Mouse (Mus musculus) left cerebral cortex, adult 18-20 months (tissue): Measurements from ENCODE around the gene Abca13. TPM values are rescaled to one million over a fixed set of nuclear protein-coding genes. Genes with fewer than 3 reads are reported as not detected.
"Not testable (repeated sequence)": the region's sequence is repeated elsewhere in the genome, so short reads cannot be mapped to it uniquely, and the experiment has no call there.

Source experiments
- DNase-seq, 2 experiments: peaks; one replicate each; pipeline ENCODE4 v3.0.0; 2021 to 2022; ENCODE audit warnings: low spot score in 2 of 2, mixed read lengths in 1 of 2
- long read RNA-seq, 2 experiments: library from polyadenylated mRNA; stranded (forward); transcript quantifications; one replicate each; pipeline ENCODE4 v2.0.0; 2021
- total RNA-seq, 2 experiments: library from RNA; stranded (reverse); gene quantifications; 2 replicates each; pipeline ENCODE4 v1.2.3; 2021

Abca13 gene
- under 1 TPM; 0.02 TPM for total RNA-seq
- long read RNA-seq, experiment 1, result 0 reads
- long read RNA-seq, experiment 2, result 0 reads

DNA sequence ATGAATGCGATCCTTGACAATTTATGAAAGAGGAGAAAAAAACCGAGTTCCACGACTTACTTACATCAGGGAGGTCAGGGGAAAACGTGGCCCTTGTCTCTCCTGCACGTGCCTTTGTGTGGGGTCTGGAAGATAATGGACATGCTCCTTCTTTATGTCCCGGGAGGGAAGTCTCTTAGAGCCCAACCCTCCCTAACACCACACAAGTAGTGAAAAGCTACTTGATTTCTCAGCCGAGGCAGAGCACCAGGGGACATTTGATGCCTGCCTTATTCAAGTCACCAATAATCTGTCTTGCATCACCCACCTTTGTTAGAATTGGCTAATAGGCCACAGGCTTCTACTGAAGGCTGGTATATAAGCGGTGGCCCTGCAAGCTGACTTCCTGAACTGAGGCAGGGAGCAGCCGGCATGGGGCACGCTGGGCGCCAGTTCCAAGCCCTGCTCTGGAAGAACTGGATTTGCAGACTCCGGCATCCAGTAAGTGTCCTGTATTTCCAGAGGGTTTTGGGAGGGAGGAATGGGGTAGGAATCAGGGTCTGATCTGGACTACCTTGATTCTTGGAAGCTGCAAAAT lies at the start of gene Abca13:
Gene Abca13 (plus strand): TSS at position 388 of the 577 bp plus-strand sequence.
- no peak for DNase-seq

GRCm38 (mm10) chr11:9145113-9145512 lies 46.6 kb upstream of the Abca13 start:
- no peak for DNase-seq

DNA sequence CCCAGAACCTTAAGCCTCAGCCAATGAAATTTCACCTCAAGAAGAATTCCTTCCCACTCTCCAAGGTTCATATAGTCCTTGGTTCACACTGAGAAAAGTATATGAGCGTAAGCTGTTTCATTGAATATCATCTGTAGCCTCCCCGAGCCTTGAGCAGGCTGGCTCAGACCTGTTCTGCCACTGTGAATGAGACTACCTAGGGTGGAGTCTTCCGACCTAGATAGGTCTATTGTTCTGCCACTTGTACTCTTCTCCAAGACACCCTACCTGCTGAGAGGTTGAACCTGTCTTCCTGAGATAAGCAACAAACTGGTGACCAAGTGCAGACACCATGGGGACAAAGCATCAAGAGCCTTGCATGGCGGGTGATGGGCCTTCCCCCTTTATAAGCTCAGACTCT lies 45.6 kb upstream of the Abca13 start:
- no peak for DNase-seq

GRCm38 (mm10) chr11:9146683-9147082 lies 45.1 kb upstream of the Abca13 start:
- no peak for DNase-seq

- no peak for DNase-seq
Measured at GRCm38 (mm10) chr11:9148206-9148605, 43.5 kb upstream of the Abca13 start.

DNA sequence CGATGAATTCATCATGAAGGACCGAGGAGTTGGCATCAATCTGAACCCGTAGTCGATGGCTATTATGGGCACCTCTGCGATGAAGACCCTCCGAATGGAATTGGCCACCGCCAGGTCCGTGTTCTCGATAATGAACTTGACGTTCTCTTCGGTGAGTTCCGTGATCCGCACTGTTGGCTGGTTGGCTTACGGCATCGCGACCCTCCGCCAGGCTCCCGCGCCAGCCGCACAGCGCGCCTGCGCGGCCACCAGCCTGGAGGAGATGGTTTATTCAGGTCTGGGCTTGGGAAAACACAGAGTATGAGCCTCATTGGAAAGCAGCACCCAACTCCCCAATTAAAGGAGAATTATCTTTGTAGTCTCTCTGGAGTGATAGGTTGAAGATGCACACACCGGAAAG lies 41.3 kb upstream of the Abca13 start:
- DNase-seq, result not testable (repeated sequence)

GRCm38 (mm10) chr11:9159953-9160352 lies 31.8 kb upstream of the Abca13 start:
- no peak for DNase-seq

- DNase-seq, result no peak
Measured at GRCm38 (mm10) chr11:9167331-9167730, 24.4 kb upstream of the Abca13 start.

- no peak for DNase-seq
Measured at GRCm38 (mm10) chr11:9181477-9181876, 10.3 kb upstream of the Abca13 start.

DNA sequence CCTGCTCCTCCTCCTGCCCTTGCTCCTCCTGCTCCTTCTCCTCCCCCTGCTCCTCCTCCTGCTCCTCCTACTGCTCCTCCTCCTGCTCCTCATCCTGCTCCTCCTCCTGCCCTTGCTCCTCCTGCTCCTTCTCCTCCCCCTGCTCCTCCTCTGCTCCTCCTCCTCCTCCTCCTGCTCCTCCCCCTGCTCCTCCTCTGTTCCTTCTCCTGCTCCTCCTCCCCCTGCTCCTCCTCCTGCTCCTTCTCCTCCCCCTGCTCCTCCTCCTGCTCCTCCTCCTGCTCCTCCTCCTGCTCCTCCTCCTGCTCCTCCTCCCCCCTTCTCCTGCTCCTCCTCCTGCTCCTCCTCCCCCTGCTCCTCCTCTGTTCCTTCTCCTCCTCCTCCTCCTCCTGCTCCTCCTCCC lies 2.3 kb upstream of the Abca13 start:
- DNase-seq, result not testable (repeated sequence)

DNA sequence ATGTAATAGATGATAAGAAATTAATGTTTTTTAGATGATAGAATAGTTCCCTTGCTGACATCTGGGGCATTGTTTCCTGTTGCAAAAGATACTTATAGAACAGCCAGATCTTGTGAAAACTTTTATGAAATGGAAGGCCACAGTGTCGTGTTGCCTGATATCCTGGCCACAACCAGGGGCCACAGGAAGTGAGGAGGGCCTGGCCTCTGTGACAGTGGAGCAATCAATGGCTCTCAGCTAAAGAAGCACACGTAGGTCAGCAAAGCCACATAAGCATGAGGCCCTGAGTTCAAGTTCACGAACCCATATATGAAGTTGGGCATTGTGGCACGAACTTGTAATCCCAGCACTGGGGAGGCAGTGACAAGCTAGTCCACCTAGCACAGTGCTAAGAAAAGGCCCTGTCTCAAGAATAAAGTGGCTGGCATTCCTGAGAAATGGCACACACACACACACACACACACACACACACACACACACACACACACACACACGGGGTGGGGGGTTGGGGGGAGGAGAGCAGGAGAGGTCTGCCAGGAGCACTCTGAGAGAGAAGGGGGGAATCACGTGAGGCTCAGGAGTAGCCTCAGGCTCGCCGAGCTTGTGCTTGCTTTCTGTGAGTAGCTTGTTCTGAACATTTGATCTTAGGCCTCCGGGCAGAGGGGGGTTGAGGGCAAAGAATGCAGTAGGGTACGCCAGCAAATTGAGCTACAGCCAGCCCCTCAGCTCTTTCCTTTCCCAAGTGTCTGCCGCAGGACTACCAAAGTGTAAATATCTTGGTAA lies 779 bp upstream of the Abca13 start:
- no peak for DNase-seq

- DNase-seq, result no peak
Measured at GRCm38 (mm10) chr11:9194861-9195260, 3.1 kb downstream of the Abca13 start.

- no peak for DNase-seq
Measured at GRCm38 (mm10) chr11:9199868-9200267, 8.1 kb downstream of the Abca13 start.

- no peak for DNase-seq
Measured at GRCm38 (mm10) chr11:9210707-9211106, 19.0 kb downstream of the Abca13 start.

DNA sequence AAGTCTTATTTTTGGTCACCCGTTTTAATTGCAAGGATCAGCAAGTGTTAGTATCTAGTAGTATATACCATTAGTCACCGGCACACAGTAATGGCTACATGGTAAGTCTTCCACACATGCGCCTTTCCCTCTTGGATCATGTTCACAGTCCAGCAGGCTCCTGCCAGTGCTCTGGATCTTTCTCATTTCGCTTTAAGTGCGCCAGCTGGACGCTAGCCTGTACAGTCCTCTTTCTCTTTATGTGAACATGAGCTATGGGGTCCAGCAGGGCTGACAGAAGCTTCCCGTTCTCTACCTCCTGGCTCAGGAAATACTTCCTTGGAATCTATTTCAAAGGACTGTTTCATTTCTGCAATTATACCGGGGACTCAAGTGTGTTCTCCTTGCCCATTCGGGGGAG lies 21.8 kb downstream of the Abca13 start:
- DNase-seq, result peak; percentile 2 to 9

DNA sequence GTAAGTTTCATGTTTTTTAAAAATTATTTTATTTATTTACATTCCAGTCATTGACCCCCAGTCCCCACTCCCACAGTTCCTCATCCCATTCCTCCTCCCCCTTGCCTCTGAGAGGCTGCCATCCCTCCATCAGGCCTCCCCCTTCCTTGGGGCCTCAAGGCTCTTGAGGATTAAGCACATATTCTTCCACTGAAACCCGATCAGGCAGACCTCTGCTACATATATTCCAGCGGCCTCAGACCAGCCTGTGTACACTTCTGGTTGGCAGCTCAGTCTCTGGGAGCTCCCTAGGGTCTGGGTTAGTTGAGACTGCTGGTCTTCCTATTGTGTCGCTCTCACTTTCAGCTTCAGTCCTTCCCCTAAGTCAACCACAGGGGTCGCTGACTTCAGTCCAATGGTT lies 24.5 kb downstream of the Abca13 start:
- no peak for DNase-seq

GRCm38 (mm10) chr11:9220501-9220900 lies 28.8 kb downstream of the Abca13 start:
- no peak for DNase-seq

DNA sequence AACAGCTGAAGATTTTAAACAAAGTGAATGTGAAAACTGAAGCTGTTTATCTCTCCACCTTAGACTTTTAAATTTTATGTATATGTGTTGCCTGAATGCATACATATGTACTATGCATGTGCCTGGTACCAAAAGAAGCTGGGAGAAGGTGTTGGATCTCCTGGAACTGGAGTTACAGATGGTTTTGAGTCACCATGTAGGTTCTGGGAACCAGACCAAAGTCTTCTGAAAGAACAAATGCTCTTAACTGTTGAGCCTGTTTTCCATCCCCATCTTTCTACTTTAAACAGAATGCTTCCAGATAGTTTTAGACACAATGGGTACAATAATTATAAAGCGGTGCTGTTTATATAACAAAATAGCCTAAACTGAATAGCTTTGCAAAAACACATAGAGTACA lies 29.9 kb downstream of the Abca13 start:
- DNase-seq, result peak; percentile 5 to 27

DNA sequence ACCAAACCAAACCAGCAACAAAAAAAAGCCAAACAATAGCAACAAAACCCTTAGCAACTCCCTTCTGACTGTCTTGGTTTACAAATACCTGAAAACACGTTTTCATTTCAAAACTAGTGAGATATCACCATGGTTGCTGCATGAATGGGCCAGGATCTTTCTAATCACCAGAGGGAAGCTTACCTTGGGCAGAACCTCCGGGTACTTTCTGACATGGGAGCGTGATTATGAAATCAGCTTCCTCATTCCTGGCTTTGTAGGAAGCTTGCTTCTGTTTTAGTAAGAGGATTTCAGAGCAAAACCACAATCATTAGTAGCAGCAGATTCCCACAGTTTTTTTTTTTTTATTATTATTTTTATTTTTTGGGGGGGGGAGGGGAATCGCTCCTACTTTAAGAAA lies 34.7 kb downstream of the Abca13 start:
- DNase-seq, result no peak

GRCm38 (mm10) chr11:9249627-9250026 lies 57.9 kb downstream of the Abca13 start:
- DNase-seq, result not testable (repeated sequence)

DNA sequence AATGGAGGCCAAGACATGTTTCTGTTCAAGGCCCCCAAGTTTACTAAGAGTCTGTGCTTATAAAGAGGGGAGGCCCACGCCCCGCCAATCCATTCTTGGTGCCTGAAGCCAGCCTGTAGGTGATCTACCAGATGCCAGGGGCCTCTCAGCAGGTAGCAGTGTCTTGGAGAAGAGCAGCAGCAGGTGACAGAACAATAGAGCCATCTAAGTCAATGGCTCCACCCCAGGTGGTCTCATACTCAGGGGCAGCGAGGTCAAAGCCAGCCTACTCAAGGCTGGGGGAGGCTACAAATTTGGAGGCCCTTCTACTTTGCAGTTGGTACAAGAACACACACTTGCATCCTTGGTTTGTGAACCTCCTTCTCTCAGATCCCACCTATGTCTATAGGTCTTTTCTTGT lies 71.3 kb downstream of the Abca13 start:
- DNase-seq, result not testable (repeated sequence)

DNA sequence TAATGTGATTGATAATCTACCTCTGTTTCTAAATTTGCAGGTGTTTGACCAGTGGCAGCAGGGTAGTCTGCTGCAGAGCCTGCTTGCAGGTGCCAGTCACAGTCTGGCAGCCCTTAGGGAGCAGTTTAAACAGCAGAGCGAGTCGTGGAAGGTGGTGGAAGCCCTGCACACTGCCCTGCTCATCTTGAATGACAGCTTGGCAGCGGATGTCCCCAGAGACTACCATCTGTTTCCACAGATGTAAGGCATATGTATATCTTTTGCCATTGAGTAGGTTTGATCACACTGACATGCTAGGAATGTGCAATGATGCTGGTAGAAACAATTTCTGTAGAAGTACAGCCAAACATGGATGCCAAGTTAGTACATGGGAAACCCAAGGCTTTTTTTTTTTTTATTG lies 77.3 kb downstream of the Abca13 start:
- peak in 1 of 2 experiments; percentile 2 for DNase-seq

GRCm38 (mm10) chr11:9285204-9285603 lies 93.5 kb downstream of the Abca13 start:
- DNase-seq, result no peak
